In the genomic region with DNA sequence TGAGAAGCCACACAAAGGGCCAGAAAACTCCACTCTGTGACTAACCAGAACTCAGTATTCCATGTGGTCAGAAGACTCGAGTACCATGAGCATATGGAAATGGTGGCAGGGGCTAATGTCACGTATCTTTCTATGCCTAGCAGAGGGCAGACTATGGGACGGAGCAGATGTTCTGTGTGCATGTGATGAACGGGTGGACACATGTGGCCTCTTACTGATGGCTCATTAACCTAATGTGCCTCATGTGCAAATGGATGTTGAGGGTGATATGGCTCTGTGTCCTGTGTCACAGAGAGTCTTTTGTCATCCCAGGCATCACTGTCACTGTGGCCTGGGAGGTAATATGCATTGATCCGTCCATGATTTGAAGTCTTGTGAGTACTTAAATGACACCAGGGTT, we compare ENCODE assay signal across 13 mouse cellular contexts.
"Had no signal": no experiment of that assay in that cellular context is flagged by ENCODE, and none has a peak within 500 bp of the region (broad histone marks: within the 10 kb centered on the region; RNA-seq: fewer than 3 reads in every experiment).

No protein-coding gene starts in this region.

- H3K4me2 ChIP-seq: limb, embryonic 13.5 days had no signal

- DNase-seq: kidney, adult 18-20 months; kidney, postnatal 10 days; kidney, postnatal 4 days; left cerebral cortex, postnatal 4 days; lung, adult 18-20 months; midbrain, embryonic 14.5 days; right cerebral cortex, adult 18-20 months; right cerebral cortex, postnatal 25 days; thymus, postnatal 4 days had no signal

- H3K9me3 ChIP-seq: limb, embryonic 13.5 days had no signal

- H3K36me3 ChIP-seq: limb, embryonic 13.5 days had no signal

- H3K27me3 ChIP-seq: limb, embryonic 13.5 days had no signal

- H3K27ac ChIP-seq: layer of hippocampus, adult 2 months; limb, embryonic 13.5 days; liver, embryonic 14.5 days; stomach, postnatal 0 days had no signal

- H3K4me3 ChIP-seq: layer of hippocampus, adult 2 months; limb, embryonic 13.5 days had no signal

- H3K9ac ChIP-seq: limb, embryonic 13.5 days; liver, embryonic 14.5 days had no signal
